Mouse (Mus musculus) heart, postnatal 14 days (tissue): ENCODE measurements at regions not wholly inside any gene's neighbourhood (a gene's known extent, or its start where the extent isn't known, plus 50 kb on each side); places are given as distances from the start of the nearest gene placed in this dataset.
A peak's percentile ranks its signal among the peaks of the same experiment; 100 is the strongest.
"Not testable (repeated sequence)": the region's sequence is repeated elsewhere in the genome, so short reads cannot be mapped to it uniquely, and the experiment has no call there.

Experiments used
- DNase-seq, 2 experiments: peaks; one replicate each; pipeline ENCODE4 v3.0.0; 2021 to 2022
- intact Hi-C: fragments of 180-260 bp; cut with DNase I; formaldehyde crosslinking; loops from one replicate; pipeline ENCODE4 v1.15.1; 2025

- intact Hi-C loops: no loop called here
- peak in 1 of 2 experiments; percentile 7 for DNase-seq
Observed at GRCm38 (mm10) chr13:72265650-72266049, 302.1 kb upstream of the Irx1 start.

GRCm38 (mm10) chr13:72266174-72266768 lies 302.7 kb upstream of the Irx1 start:
- intact Hi-C loops: no loop called here
- DNase-seq: peak in 1 of 2 experiments; percentile 5

DNA sequence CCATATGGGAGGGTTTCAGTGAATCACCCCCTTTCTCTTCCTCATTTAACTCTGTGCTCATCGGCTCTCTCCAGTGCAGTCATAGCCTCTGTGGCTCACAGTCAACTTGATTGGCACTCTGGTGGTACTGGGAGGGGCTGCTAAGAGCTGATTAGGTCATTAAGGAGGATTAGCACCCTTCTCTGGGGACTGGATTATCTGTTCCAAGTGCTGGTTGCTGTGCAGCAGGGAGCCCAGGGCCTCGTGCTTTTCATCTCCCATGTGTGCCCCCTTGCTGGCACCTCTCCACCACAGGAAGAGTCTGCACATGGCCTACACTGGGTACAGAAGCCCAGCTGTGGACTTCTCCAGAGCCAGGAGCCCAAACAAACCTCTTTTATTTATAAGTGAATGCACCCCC lies 316.8 kb upstream of the Irx1 start:
- intact Hi-C loops: no loop called here
- DNase-seq: no peak

DNA sequence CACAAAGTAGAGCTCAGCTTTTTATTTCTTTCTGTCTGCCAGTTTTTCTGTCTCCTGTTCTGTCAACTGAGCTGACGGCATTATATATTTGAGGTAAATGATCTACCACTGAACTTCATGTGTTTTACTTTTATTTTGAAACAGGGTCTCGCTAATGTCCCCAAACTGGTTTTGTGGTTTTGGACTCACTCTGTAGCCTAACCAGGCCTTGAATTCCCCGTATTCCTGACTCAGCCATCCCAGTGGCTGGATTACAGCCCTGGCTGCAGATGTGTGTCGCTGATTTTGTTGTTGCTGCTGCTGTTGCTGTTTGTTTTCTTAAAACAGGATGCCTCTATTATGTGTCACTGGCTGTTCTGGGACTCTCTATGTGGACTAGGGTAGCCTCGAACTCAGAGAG lies 317.3 kb upstream of the Irx1 start:
- DNase-seq: no peak
- intact Hi-C loops: no loop called here

DNA sequence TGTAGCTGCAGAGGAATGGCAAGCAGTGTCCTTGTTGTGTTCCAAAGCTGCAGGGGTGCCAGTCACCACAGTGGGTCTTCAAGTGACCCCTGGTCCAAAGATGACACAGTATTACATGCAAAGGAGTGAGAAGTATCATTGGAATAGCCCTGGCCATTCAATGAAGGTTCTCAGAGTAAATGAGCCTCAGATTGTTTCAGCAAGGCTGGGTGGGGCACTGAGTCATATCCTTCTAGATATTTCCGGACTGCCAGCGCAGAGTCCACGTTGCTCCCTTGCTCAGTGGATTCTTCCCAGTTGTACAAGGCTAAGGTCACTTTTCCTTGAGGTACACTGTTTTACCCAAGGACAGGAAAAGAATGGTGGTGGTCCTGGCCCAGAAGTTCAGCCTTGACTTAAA lies 319.2 kb upstream of the Irx1 start:
- DNase-seq: no peak
- intact Hi-C loops: no loop called here

- intact Hi-C loops: no loop called here
- DNase-seq: no peak
Observed at GRCm38 (mm10) chr13:72283701-72284100, 320.2 kb upstream of the Irx1 start.

DNA sequence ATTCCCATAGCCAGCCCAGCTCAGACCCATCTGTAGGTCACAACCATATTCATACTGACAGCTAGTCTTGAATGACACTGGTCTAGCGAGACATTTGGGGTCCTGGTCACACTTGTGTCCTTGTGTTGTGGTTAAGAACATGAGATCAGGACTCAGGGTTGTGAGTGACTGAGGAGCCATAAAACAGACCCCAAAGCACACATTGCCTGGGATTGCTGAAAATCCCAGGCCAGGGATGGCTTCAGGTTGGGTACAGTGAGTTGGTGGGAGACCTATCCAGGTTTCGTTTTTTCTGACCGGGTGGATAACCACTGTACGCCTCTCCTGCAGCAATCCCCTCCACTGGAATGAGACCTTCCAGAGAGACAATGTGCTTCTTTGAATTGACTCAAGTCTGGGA lies 322.8 kb upstream of the Irx1 start:
- intact Hi-C loops: no loop called here
- no peak for DNase-seq

DNA sequence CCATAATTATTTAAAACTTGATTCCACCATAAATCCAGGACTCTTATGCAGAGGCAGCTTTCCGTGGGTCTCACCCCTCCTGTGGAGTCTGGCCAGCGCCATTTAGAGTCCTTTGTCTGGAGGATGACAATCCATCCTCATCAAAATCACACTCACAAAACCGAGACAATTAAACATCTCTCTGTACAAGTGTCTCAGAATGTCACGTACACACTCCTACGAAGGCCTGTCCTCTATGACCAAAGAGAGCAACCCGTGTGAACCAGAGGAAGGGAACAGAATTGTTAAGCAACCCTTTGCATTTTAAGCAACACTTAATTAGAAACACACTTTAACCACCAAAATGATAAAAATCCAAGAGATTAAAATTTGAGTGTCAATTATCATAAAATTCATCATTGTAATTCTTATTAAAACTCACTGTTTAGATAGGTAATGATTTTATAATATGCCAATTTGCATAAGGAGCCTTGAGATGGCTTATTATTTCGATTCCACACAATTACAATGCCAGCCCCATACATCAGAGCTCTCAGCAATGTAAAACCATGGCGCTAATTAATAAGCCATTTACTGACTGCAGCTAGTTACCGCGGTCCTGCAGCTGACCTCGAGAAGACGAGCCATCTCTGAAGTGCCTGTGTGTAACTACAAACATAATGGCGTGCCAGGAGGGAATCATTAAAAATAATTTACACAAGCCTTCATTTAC lies 325.0 kb upstream of the Irx1 start:
- intact Hi-C loops: no loop called here
- no peak for DNase-seq

DNA sequence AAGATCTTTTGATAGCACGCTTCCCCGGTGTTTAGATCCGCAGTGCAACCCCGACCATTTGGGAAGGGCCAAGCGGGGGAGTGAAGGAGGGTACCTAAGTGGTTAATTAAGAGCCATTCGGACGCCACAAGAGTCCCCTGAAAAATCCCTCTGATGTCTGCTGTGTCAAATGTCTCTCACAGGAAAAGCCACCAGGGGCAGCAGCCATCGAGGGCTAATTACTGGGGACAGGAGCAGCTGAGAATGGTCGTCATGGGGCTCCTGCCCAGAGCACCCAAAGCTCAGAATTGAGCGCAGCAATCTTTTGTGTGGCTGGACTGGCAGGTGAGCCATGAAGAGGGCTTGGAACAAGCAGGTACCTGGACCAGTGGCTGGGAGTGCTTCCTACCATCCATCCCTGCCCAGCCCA lies 325.6 kb upstream of the Irx1 start:
- no peak for DNase-seq
- intact Hi-C loops: no loop called here

DNA sequence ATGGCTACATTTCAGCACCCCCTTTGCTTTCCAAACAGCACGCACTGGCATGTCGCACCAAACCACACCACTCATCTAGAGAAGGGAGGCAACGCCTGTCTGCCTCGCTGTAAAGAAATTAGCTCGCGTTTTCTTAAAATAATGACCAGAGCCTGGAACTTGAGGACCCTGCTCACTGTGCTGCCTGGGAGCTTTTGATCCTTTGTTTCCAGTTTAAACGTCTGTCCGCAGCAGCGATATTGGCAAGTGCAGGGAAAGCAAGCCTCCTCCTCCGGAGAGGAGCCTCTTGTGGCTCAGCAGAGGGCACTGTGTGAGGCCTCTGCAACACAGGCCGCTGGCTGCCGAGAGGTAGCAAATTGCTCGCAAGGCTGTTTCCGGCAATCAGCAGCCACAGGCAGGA lies 328.8 kb upstream of the Irx1 start:
- intact Hi-C loops: no loop called here
- peak in 1 of 2 experiments; percentile 19 for DNase-seq

- DNase-seq: no peak
- intact Hi-C loops: no loop called here
Observed at GRCm38 (mm10) chr13:72293059-72293694, 329.7 kb upstream of the Irx1 start.

GRCm38 (mm10) chr13:72298264-72298870 lies 330.3 kb upstream of the Irx2 start:
- intact Hi-C loops: no loop called here
- no peak for DNase-seq

DNA sequence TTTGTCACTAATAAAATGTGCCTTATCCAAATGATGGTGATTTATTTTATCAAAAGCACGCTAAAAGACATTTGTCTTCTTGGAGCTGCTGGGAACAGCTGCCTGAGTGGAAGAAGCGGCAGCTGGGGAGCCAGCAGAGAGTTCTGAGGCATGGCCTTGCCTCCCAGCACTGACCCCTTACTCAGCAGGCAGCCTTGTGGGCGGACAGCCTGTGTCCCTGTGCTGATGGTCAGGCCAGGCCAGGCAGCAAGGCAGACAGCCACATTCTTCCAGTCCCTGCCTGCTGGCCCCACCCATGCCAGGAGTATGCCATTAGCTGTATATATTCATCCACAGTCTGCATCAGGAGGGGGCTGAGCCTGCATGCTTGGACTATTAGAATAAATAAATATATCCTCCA lies 329.0 kb upstream of the Irx2 start:
- intact Hi-C loops: no loop called here
- DNase-seq: no peak

- DNase-seq: no peak
Observed at GRCm38 (mm10) chr13:72301114-72301513, 327.5 kb upstream of the Irx2 start.

DNA sequence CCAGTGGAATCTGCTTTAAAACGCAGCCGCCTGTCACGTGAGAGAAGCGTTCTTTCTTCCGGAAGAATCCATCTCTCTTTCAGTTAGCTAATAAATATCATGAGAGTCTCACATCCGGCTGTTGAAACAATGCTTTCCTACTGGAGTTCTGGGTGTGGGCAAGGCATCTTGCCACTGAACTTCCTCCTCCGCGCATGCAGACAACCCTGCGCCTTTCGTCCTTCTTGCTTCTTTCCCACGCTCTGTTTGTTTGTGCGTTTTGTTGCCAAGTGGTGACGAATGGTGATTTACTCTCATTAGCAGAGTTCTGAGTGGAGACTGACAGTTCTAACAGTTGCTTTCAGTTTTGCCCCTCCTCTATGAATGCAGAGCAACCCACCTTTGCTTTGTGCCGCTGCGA lies 326.8 kb upstream of the Irx2 start:
- intact Hi-C loops: no loop called here
- no peak for DNase-seq

More at GRCm38 (mm10) chr13:72301114-72301513, 327.5 kb upstream of the Irx2 start:
- intact Hi-C loops: no loop called here

GRCm38 (mm10) chr13:72302436-72303125 lies 326.0 kb upstream of the Irx2 start:
- intact Hi-C loops: no loop called here

GRCm38 (mm10) chr13:72303126-72303760 lies 325.4 kb upstream of the Irx2 start:
- DNase-seq: no peak
- intact Hi-C loops: no loop called here

More at GRCm38 (mm10) chr13:72302436-72303125, 326.0 kb upstream of the Irx2 start:
- no peak for DNase-seq

DNA sequence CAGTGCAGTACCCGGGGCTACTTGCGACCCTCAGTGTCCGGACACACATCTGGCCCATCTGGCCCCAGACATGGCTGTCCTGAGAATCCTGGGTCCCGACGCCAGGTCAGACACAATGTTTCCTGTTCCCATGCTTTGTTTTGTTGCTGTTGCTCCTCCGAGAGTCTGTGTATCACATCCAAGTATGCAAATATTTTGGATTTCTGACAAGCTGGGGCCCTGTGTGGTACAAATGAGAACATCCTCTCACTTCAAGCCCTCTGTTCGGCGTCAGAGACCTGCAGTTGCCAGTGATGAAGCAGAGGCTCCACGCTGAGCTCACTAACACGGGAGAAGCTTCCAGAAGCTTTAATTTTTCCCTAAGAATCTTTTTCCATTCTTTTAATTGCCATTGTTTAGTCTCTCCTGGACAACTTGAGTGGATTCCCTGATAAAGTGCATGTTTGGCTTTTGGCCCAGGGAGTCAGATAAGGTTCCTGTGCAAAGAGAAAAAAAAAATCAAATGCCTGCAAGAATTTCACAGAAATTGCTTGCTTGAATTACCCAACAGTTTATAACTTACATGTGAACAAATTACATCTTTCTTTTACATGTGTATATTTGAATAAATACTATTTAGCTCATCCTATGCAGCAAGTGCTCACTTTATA lies 304.5 kb upstream of the Irx2 start:
- intact Hi-C loops: no loop called here
- DNase-seq: peak in 1 of 2 experiments; percentile 19

GRCm38 (mm10) chr13:72326201-72326600 lies 302.4 kb upstream of the Irx2 start:
- intact Hi-C loops, DNase-seq: not testable (repeated sequence)

GRCm38 (mm10) chr13:72345647-72346133 lies 282.9 kb upstream of the Irx2 start:
- intact Hi-C loops: no loop called here
- no peak for DNase-seq
